Mouse (Mus musculus) lung, postnatal 0 days (tissue): ENCODE results near the gene Ifne. TPM values are rescaled to one million over a fixed set of nuclear protein-coding genes. Genes with fewer than 3 reads are reported as not detected.
"Not testable (repeated sequence)": the region's sequence is repeated elsewhere in the genome, so short reads cannot be mapped to it uniquely, and the experiment has no call there.

Experiments
- ATAC-seq: fragments of 200-750 bp; cut with Nextera tagmentation; 2 replicates; pipeline ENCODE4 v1.8.0; 2017; ENCODE audit warnings: moderate library complexity
- DNase-seq: peaks from one replicate; pipeline ENCODE4 v3.0.0-alpha.2; 2016; ENCODE audit warnings: low spot score
- H3K27ac ChIP-seq: fragments of 300-500 bp; sonication (generic); 2 replicates; pipeline ENCODE4 v1.5.1; 2014; ENCODE audit warnings: antibody characterized with exemption, mild to moderate bottlenecking, low read length, mixed read lengths
- H3K27me3 ChIP-seq: fragments of 300-500 bp; sonication (generic); replicated peaks from 2 replicates; pipeline ENCODE4 v1.6.1; 2014; ENCODE audit warnings: low read length, mixed read lengths; ENCODE audit not compliant: insufficient read depth
- H3K36me3 ChIP-seq: fragments of 300-500 bp; sonication (generic); 2 replicates; pipeline ENCODE4 v1.6.1; 2014; ENCODE audit warnings: low read length, mixed read lengths; ENCODE audit not compliant: insufficient read depth
- H3K4me1 ChIP-seq: fragments of 300-500 bp; sonication (generic); 2 replicates; pipeline ENCODE4 v1.6.1; 2014; ENCODE audit warnings: antibody characterized with exemption, low read depth, low read length, mixed read lengths; ENCODE audit not compliant: insufficient read depth
- H3K4me2 ChIP-seq: fragments of 300-500 bp; sonication (generic); replicated peaks from 2 replicates; pipeline ENCODE4 v1.6.1; 2014; ENCODE audit warnings: low read depth, mild to moderate bottlenecking, low read length, moderate library complexity, mixed read lengths
- H3K4me3 ChIP-seq: fragments of 300-500 bp; sonication (generic); 2 replicates; pipeline ENCODE4 v1.5.1; 2014; ENCODE audit warnings: low read depth, low read length
- H3K9ac ChIP-seq: fragments of 300-500 bp; sonication (generic); replicated peaks from 2 replicates; pipeline ENCODE4 v1.6.1; 2014; ENCODE audit warnings: low read depth, mild to moderate bottlenecking
- H3K9me3 ChIP-seq: fragments of 300-500 bp; sonication (generic); 2 replicates; pipeline ENCODE4 v1.6.1; 2016; ENCODE audit warnings: low read length, mixed read lengths
- CTCF ChIP-seq: IDR thresholded peaks from 2 replicates; pipeline ENCODE4 v1.5.1; 2016; ENCODE audit warnings: antibody characterized with exemption, mild to moderate bottlenecking
- EP300 ChIP-seq: IDR thresholded peaks from 2 replicates; pipeline ENCODE4 v1.6.1; 2016; ENCODE audit warnings: antibody characterized with exemption, mild to moderate bottlenecking, control low read depth
- WGBS: fragments of 180-500 bp; shearing (Covaris S2); extraction: QIAGEN DNeasy Blood & Tissue Kit; methylation state at CpG from one replicate; pipeline ENCODE4 v1.1.7; 2014; 5-methylcytosine and 5-hydroxymethylcytosine counted together
- microRNA counts: library from miRNA; unstranded; fragments of <30 nt; microRNA quantifications from one replicate; lab custom pipeline; 2015
- microRNA-seq: library from miRNA; unstranded; fragments of <30 nt; microRNA quantifications from one replicate; pipeline ENCODE4, GENCODE M21; 2016
- polyA plus RNA-seq: library from polyadenylated mRNA; unstranded; fragments of >200 nt; fragmentation: Nextera tagmentation; extraction: Ambion mirVana; gene quantifications from 2 replicates; pipeline ENCODE4 v1.2.1, GENCODE M21; 2015

Gene Ifne
- polyA plus RNA-seq, 1 experiment from 2014 or later = not detected

DNA sequence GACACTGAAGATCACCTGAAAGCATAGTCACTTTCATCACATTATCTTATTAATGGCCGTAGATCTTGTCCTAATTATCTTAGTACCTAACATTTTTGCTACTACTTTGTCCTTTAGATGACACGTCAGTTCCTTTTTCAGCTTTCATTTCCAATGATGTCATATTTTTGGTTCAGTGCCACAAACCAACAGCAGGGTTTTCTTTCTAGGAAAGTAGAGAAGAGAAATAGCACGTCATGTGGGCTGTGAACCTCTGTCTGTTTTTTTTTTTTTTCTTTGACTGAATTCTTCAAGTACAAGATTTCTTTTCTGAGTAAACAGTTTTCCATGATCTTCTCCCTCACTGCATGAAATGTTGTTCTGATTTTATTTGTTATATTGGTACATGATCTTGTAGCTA, 39.9 kb downstream of the Ifne start:
- 48% methylated on average over 3 of the region's 3 CpGs for WGBS
- Histone ChIP-seq H3K4me2 (no peak overlapping the region), H3K27ac (no peak overlapping the region), H3K4me3 (no peak overlapping the region), H3K27me3 (no peaks in the 10 kb centered on the region), H3K9ac (no peak overlapping the region), H3K4me1 (no peaks in the 10 kb centered on the region), H3K9me3 (no peaks in the 10 kb centered on the region), H3K36me3 (no peaks in the 10 kb centered on the region)
- DNase-seq = no peak
- TF ChIP-seq CTCF = no peak
- TF ChIP-seq EP300 = no peak
- ATAC-seq = no peak

DNA sequence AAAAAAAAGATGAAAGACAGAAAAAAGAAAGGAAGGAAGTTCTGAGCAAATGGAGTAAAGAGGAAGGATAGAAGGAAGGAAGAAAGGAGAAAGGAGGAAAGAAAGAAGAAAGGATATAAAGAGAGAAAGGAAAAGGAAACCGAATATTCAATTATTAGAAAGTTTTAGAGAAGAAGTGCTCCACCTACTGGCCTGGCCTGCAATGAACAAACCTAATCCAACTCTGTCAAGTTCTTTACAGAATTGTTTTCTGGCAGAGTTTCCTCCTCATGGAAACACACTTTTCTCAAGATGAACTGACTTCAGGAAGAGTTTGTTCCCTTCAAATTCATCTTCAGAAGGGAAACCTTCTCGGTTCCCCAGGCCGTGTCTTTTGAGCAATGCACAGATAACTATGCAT, 41.2 kb downstream of the Ifne start:
- no peak for ATAC-seq
- TF ChIP-seq CTCF (peak; percentile 57), EP300 (no peak)
- Histone ChIP-seq H3K4me2 (no peak overlapping the region), H3K4me3 (no peak overlapping the region), H3K27ac (no peak overlapping the region), H3K4me1 (no peaks in the 10 kb centered on the region), H3K36me3 (no peaks in the 10 kb centered on the region), H3K9me3 (no peaks in the 10 kb centered on the region), H3K27me3 (no peaks in the 10 kb centered on the region), H3K9ac (no peak overlapping the region)
- DNase-seq = peak; percentile 30
- WGBS = 35% methylated on average over 3 of the region's 3 CpGs

DNA sequence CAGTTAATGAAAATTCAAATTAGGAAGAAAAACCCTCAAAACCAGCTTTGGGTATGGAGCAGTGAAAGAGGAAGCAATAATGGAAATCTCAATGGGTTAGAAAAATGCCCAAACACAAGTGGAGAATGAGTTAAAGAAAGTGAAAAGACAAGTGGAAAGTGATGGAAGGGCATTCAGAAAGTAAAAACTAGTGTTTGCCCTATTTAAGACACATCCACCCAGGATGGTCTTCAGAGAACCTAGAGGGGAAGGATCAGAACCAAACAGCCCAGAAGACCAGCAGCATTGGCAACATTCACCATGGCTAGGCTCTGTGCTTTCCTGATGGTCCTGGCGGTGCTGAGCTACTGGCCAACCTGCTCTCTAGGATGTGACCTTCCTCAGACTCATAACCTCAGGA, 44.8 kb downstream of the Ifne start, which contains the start of gene Ifna5:
Ifna5 (plus strand) TSS at position 301 of the 400 bp plus-strand sequence.
- H3K27me3 ChIP-seq, H3K4me1 ChIP-seq, H3K4me3 ChIP-seq, H3K9me3 ChIP-seq, H3K27ac ChIP-seq, ATAC-seq, H3K4me2 ChIP-seq, H3K36me3 ChIP-seq, DNase-seq, H3K9ac ChIP-seq: not testable (repeated sequence)
- 58% methylated on average over 1 of the region's 1 CpGs for WGBS

DNA sequence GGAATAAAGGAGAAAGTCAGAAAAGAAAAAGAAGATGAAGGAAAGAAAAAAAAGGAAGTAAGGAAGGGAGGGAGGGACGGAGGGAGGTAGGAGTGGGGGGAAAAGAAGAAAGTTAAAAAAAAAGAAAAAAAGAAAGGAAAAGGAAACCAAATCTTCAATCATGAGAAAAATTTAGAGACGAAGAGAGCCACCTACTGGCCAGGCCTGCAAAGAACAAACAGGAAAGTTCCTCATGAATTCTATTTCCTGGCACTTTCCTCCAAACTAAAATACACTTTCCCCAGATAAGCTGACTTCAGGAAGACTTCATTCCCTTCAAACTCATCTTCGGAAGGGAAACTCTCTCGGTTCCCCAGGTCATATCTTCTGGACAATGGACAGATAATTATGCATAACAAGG, 49.5 kb downstream of the Ifne start:
- Histone ChIP-seq H3K36me3 (no peaks in the 10 kb centered on the region), H3K9me3 (no peaks in the 10 kb centered on the region), H3K9ac (no peak overlapping the region), H3K27ac (no peak overlapping the region), H3K4me2 (no peak overlapping the region), H3K4me1 (no peaks in the 10 kb centered on the region), H3K4me3 (no peak overlapping the region), H3K27me3 (no peaks in the 10 kb centered on the region)
- no peak for ATAC-seq
- TF ChIP-seq CTCF (peak; percentile 54), EP300 (no peak)
- DNase-seq = peak; percentile 55
- 22% methylated on average over 4 of the region's 4 CpGs for WGBS

MicroRNAs encoded within 50 kb of the gene (microRNA counts, 519-probe panel; counts per million panel counts)
- 2,974 counts per million, percentile 14 among the panel's probes with 10 or more counts for microRNA mmu-miR-31 (lab: Ali Mortazavi, UCI)

Small RNAs within 50 kb of the gene (microRNA-seq; reads per million reads assigned to microRNA genes)
- gene Mir31 = 341 reads per million, percentile 63 among the genes with 10 or more reads in this experiment

Other genes with a start within 250 kb of the Ifne start
- not detected in 2 replicates for gene C87499, start 245.8 kb downstream of the Ifne start, polyA plus RNA-seq
- not detected in 2 replicates for gene Ifna13, start 235.7 kb downstream of the Ifne start, polyA plus RNA-seq
- gene Ifna16, start 203.3 kb downstream of the Ifne start, polyA plus RNA-seq = not detected in 2 replicates
- not detected in 2 replicates for gene Ifna2, start 196.3 kb downstream of the Ifne start, polyA plus RNA-seq
- not detected in 2 replicates for gene Ifnab, start 188.8 kb downstream of the Ifne start, polyA plus RNA-seq
- 0.19 TPM in 1 of 2 replicates, not detected in the other for gene Gm26566, start 158.4 kb downstream of the Ifne start, polyA plus RNA-seq
- gene Klhl9, start 157.7 kb downstream of the Ifne start, polyA plus RNA-seq = 54.1 and 59.7 TPM in 2 replicates
- gene Gm13271, start 125.3 kb downstream of the Ifne start, polyA plus RNA-seq = not detected in 2 replicates
- 0.38 and 0.44 TPM in 2 replicates for gene Gm13283, start 120.1 kb downstream of the Ifne start, polyA plus RNA-seq
- gene Gm13290, start 106.4 kb downstream of the Ifne start, polyA plus RNA-seq = 0.40 TPM in 1 of 2 replicates, not detected in the other
- not detected in 2 replicates for gene Gm13289, start 103.3 kb downstream of the Ifne start, polyA plus RNA-seq
- gene Gm13272, start 100.4 kb downstream of the Ifne start, polyA plus RNA-seq = not detected in 2 replicates
- gene Ifnz, start 98.1 kb downstream of the Ifne start, polyA plus RNA-seq = 0.26 and 0.61 TPM in 2 replicates
- 0.30 TPM in 1 of 2 replicates, not detected in the other for gene Gm13276, start 94.5 kb downstream of the Ifne start, polyA plus RNA-seq
- gene Gm13277, start 91.6 kb downstream of the Ifne start, polyA plus RNA-seq = not detected in 2 replicates
- gene Gm13278, start 88.7 kb downstream of the Ifne start, polyA plus RNA-seq = not detected in 2 replicates
- not detected in 2 replicates for gene Gm13275, start 85.7 kb downstream of the Ifne start, polyA plus RNA-seq
- gene Gm13279, start 82.8 kb downstream of the Ifne start, polyA plus RNA-seq = not detected in 2 replicates
- 1.8 and 2.4 TPM in 2 replicates for gene Gm13285, start 80.5 kb downstream of the Ifne start, polyA plus RNA-seq
- gene Gm13287, start 76.9 kb downstream of the Ifne start, polyA plus RNA-seq = not detected in 2 replicates
- 0.05 TPM in 1 of 2 replicates, not detected in the other for gene Gm13288, start 74.7 kb downstream of the Ifne start, polyA plus RNA-seq
- not detected in 2 replicates for gene Ifna7, start 64.0 kb downstream of the Ifne start, polyA plus RNA-seq
- not detected in 2 replicates for gene Ifna11, start 60.2 kb downstream of the Ifne start, polyA plus RNA-seq
- gene Ifna6, start 52.8 kb downstream of the Ifne start, polyA plus RNA-seq = not detected in 2 replicates
- not detected in 2 replicates for gene Ifna5, start 44.7 kb downstream of the Ifne start, polyA plus RNA-seq
- not detected in 2 replicates for gene Ifna4, start 38.3 kb downstream of the Ifne start, polyA plus RNA-seq
- gene Ifna1, start 30.1 kb downstream of the Ifne start, polyA plus RNA-seq = not detected in 2 replicates